8 mouse cellular contexts compared by ENCODE assay signal in genomic region chr8:112906458-112907112, GRCm38 (mm10).
DNase-seq lines count a peak whose midpoint lies in the region; ATAC-seq lines count a peak whose summit lies in the region.

No protein-coding gene starts in this region.

- no peak overlapping the region for H3K9ac ChIP-seq in hindbrain, embryonic 15.5 days

- DNase-seq in embryo, embryonic 10 days (ENCODE audit: low spot score), result peak; percentile 15
- no peak for DNase-seq in embryo, embryonic 9.5 days (ENCODE audit: extremely low spot score)
- peak; percentile 51 to 56 for DNase-seq in adrenal gland, postnatal 36 days
- no peak for DNase-seq in forebrain, embryonic 10.5 days (ENCODE audit: extremely low spot score, low spot score)
- DNase-seq in lung, postnatal 10 days, result peak; percentile 21
- DNase-seq in right cerebral cortex, adult 2 months (ENCODE audit: low spot score in 2 of 2), result peak; percentile 94
- no peak for DNase-seq in urinary bladder, postnatal 36 days (ENCODE audit: low spot score in 2 of 2)

- H3K4me1 ChIP-seq in forebrain, embryonic 10.5 days, result peaks cover 13% of the 10 kb centered on the region
- peaks cover 17% of the 10 kb centered on the region for H3K4me1 ChIP-seq in hindbrain, embryonic 15.5 days (replicated peaks)

- H3K27ac ChIP-seq in forebrain, embryonic 10.5 days, result peak overlapping the region; percentile 30; the same call in 1 of the 2 replicates
- peak overlapping the region; percentile 75 for H3K27ac ChIP-seq in hindbrain, embryonic 15.5 days (replicated peaks)

- peak; percentile 81 for ATAC-seq in hindbrain, embryonic 15.5 days (ENCODE audit: low FRiP score, low read depth)

- no peaks in the 10 kb centered on the region for H3K36me3 ChIP-seq in forebrain, embryonic 10.5 days (replicated peaks)
- no peaks in the 10 kb centered on the region for H3K36me3 ChIP-seq in hindbrain, embryonic 15.5 days

- no peak overlapping the region for H3K4me3 ChIP-seq in forebrain, embryonic 10.5 days
- H3K4me3 ChIP-seq in hindbrain, embryonic 15.5 days, result no peak overlapping the region

- 51% methylated on average over 8 of the region's 8 CpGs for WGBS in forebrain, embryonic 10.5 days
- WGBS in hindbrain, embryonic 15.5 days, result 23% methylated on average over 8 of the region's 8 CpGs

- H3K4me2 ChIP-seq in hindbrain, embryonic 15.5 days, result peak overlapping the region; percentile 24

- no peaks in the 10 kb centered on the region for H3K27me3 ChIP-seq in forebrain, embryonic 10.5 days (ENCODE audit: poor library complexity, severe bottlenecking)
- no peaks in the 10 kb centered on the region for H3K27me3 ChIP-seq in hindbrain, embryonic 15.5 days

- H3K9me3 ChIP-seq in forebrain, embryonic 10.5 days, result no peaks in the 10 kb centered on the region
- no peaks in the 10 kb centered on the region for H3K9me3 ChIP-seq in hindbrain, embryonic 15.5 days

Comparison
In these comparisons a context has a peak if more than half of its experiments do, and no peak if none do; other contexts are left out.
1. DNase-seq: peak in embryo, embryonic 10 days (single experiment), adrenal gland, postnatal 36 days (2 of 2), lung, postnatal 10 days (single experiment) and right cerebral cortex, adult 2 months (2 of 2); none in embryo, embryonic 9.5 days (single experiment), forebrain, embryonic 10.5 days (single experiment) and urinary bladder, postnatal 36 days (0 of 2).